Mouse (Mus musculus) spleen, adult 2 months (tissue): ENCODE data around the gene Pklr.

Source experiments
- CTCF ChIP-seq: fragments of 200-500 bp; IDR thresholded peaks from 2 replicates; pipeline ENCODE4 v1.5.1; 2011; ENCODE audit warnings: mild to moderate bottlenecking, inconsistent platforms; ENCODE audit not compliant: insufficient read depth, insufficient read length, insufficient replicate concordance; ENCODE audit errors: extremely low read depth
- POLR2A ChIP-seq: fragments of 200-500 bp; IDR thresholded peaks from 2 replicates; pipeline ENCODE4 v1.6.1; 2011; ENCODE audit warnings: low read depth, low read length, inconsistent platforms

DNA sequence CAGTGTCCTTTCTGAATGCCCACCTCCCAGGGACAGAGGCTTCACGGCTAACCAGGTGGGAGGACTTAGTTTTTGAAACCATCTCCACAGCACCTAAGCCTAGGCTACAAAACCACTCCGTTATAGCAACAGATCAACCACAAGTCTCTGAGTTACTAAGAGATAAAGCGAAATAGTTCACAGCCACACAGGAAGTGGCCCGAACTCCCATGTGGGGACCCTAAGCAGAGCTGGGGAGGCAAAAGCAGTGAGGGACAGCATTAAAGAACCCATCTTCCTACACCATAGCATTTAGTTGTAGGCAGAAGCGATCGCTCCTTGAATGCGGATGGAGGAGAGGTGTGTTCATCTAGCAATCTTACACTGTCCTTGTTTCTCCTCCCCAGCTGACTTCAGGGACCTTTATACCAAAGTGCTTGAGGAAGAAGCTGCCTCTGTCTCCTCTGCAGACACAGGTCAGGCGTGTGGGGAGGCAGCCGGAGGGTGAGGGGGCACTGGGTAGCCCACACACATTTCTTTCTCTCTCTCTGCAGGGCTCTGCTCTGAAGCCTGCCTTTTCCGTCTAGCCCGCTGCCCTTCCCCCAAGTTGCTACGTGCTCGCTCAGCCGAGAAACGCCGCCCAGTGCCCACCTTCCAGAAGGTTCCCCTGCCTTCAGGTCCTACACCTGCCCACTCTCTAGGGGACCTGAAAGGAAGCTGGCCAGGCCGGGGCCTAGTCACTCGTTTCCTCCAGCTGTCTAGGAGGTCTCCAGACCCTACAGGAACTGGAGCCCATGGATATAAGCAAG, 51.9 kb downstream of the Pklr start:
- no peak for TF ChIP-seq CTCF
- no peak for TF ChIP-seq POLR2A
